Mouse (Mus musculus) urinary bladder, postnatal 36 days (tissue): Measurements from ENCODE around the gene Elmo1.

ENCODE experiments used
- DNase-seq, 2 experiments: peaks; one replicate each; pipeline ENCODE4 v3.0.0; 2022; ENCODE audit warnings: low spot score in 2 of 2, mixed read lengths in 1 of 2

Elmo1 gene

DNA sequence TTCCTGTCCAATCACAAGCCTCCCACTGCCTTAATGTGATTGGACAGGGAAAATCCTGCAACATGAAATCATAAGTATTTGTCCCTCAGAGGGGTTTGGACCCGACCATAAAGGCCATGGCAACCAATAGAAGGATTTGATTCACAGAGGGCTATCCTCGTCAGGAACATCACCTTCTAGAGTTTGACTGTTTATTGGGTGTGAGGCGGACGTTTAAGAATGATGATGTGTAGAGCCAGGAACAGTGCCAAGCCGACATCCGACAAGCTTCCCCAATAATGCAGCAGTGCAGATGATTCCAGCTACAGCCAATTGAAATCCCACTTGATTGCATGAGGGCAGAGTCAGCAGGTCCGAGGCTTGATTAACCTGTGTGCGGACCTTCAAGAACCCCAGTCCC, 288.5 kb downstream of the Elmo1 start:
- no peak for DNase-seq

DNA sequence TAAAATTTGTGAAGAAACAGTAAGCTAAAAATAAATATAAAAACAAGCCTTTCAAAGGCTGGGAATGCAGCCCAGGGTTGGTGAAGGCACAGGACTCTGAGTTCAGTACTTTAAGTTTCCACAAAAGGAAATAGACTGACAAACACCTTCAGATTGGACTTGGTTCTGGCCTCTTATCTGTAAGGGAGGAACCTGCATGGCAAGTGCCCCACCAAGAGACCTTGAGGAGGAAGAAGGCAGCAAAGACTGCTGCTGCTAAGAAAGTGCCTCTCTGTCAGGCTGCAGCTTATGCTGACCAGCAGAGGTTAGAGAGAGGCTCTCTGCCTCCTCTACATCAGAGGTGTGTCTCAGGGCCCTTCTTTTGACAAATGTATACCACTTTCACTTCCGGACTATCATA, 293.5 kb downstream of the Elmo1 start:
- DNase-seq: peak in 1 of 2 experiments; percentile 20

DNA sequence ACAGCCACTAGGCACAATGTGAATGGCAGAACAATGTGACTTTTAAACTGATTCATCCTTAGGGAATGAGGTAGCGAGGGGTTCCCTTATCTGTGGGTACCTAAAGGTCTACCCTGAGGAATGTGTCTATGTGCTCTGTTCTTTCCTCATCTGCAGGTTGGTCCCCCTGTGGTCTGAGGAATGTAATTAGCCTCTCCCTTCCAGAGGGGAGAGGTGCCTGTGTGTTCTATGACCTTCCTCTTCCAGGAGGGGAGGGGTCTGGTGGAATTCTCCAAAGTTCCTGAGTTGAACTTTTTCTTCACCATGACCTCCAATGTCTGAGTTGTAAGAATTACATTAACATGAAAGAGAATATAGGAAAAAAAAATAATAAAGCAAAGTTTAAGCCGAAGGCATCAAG, 294.4 kb downstream of the Elmo1 start:
- DNase-seq: no peak

DNA sequence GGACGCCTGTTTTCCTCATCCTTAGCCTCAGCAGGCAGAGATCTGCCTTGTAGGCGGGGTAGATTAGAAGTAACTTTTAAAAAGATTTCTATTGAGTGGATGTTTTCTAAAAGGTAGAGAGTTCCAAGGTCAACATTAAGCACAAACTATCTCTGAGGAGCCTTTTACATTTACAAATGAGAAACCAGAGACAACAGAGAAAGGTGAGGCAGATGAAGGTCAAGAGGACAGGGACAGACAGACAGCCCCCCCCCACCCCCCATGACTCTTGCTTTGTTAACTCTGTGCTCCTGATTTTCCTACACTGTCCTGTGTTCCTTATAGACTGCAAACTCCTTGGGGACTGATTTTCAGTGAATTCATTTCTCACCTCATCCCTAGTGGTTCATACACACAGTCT, 295.0 kb downstream of the Elmo1 start:
- DNase-seq: no peak

DNA sequence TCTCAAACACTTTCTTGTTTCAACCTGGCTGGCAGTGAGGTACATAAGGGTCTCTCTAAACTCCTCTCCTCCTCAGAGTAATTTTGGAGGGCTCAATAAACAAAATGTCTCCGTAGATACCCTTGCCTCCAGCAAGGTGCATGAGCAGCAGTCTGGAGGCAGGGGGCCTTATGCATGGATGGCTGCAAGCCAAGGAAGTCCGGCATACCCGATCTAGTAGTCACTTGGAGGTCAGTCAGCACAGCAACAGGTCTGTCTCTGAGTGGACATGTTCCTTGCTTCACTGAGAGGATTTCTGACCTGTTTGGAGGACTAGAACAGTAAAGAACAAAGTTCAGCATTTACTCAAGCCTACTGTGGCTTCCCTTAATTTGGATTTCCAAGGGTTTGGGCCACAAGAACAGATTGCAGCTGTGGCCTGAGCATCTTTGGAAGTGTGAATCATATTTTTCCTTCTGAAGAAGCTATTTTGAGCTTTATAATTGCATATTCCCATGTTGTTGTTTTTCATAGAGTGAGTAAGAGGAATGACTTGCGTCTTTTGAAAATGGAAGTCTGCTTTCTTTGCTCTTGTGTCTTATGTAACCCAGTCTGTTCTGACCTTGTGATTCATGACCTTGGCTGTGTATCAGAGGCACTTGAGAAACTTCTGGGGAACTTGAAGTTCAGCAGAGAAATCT, 296.2 kb downstream of the Elmo1 start:
- DNase-seq: peak in 1 of 2 experiments; percentile 41

DNA sequence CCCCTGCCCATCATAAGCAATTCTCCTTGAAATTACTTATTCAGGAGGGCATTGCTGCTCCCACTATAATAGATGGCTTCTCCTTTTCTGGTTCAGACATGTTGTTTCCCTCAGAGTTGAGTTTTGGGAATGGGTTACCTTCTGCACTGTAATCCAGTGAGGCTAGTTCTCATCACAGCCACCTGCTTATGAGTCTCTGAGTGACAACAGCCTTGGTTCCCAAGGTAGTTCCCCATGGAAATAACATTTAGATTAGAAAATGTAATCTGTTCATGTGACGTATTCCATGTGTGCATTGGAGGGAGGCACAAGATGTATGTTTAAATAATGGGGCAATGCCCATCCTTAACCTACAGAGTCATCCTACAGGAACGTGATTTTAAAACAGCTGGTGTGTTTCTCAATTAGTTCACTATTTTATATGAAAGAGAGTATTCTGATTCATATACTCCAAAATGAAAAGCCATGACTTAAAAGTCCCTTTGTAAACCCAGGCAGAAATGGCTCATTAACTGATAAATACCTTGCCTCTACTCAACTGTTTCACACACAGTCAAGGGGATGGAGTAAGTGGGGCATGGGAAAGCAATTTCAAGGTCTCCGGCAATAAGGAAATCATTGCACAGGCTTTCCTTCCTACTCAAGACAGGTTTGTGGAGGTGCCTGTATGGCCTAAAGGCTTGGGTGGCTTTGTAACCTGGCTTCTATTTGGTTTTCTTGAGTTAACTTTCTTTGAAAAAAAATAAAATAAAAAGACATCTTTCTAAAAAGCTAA, 302.6 kb downstream of the Elmo1 start:
- no peak for DNase-seq

DNA sequence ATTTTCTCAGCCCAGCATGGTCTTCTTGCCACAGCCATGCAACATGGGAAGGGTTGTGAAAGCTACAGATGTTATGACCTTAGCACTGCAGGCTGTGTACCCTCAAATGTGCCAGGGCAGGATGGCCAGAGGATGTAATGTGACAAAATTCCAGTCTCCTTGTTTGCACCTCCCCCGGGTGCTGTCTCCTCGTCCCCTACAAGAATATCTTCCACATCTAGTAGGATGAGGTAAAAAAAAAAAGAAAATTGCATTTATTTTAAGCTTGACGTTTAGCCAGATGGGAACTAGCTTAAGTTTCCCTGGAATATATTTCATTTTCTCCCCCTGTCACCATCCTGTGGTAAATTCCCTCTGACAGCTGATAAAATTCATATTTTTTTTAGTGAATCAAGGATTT, 307.3 kb downstream of the Elmo1 start:
- DNase-seq: no peak

DNA sequence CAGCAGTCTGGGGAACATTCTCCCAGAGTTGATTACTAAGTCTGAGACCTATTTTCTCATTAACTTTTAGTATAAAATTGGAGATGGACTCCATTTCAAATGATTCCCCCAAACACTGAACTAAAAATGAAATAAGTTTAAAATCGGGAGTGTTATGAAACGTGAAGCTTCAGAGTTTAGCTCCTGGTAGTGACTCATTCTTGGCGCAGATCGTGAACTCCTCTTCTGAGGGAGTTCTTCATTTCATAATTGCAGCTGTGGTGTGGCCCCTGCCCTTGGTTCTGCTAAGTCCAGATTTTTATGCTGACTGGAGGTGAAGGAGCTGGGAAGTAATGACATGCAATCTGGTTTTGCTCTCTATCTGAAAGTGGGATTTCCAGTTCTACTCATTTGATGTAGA, 307.9 kb downstream of the Elmo1 start:
- DNase-seq: peak in 1 of 2 experiments; percentile 55

DNA sequence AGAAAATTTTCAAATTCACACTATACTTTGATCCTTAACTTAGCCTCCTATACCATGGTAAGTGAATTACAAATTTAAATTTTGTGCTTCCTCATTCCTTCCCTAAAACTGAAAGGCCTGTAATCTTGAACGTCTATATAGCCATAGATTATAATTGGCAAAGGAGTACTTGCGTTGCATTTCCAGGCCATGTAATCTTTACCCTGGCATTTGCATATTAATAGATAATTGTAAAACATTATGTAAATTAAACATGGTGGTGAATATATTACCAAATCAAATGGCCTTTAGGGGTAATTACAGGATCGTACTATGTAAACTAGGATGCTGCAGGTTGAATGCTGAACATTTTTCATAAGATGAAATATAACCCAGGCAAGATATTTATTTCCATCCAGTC, 314.1 kb downstream of the Elmo1 start:
- no peak for DNase-seq

DNA sequence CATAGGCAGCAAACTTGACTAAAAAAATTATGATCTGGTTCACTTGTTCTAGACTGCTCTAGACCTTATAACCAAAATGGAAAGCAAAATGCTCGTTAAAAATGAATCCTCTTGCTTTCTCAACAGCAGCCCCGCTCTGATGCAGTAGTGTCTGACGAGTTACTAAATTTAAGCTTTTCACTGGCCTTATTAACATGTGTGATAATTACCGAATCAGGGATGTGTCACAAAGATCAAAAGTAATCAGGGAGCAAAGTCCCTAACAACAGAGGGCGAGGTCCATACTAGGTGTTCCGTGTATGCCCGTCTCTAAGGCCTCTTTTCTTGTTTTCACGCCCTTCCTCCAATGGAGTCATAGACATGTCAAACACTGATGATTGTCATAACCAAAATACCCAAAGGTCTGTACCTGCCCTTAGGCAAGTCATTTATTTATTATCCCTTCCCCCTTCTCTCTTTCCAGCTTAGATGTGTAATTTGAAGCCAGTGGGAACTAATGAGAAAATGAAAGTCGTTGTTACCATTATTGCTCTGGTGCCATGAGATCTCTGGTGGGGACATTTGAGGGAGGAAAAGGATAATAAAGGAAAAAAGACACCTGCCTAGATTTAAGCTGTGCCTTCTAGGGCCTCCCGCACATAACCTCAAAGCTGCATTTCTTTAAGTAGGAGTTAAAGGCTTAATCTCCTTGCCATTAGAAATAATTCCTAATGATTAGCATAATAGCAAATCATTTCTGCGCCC, 316.2 kb downstream of the Elmo1 start:
- no peak for DNase-seq

DNA sequence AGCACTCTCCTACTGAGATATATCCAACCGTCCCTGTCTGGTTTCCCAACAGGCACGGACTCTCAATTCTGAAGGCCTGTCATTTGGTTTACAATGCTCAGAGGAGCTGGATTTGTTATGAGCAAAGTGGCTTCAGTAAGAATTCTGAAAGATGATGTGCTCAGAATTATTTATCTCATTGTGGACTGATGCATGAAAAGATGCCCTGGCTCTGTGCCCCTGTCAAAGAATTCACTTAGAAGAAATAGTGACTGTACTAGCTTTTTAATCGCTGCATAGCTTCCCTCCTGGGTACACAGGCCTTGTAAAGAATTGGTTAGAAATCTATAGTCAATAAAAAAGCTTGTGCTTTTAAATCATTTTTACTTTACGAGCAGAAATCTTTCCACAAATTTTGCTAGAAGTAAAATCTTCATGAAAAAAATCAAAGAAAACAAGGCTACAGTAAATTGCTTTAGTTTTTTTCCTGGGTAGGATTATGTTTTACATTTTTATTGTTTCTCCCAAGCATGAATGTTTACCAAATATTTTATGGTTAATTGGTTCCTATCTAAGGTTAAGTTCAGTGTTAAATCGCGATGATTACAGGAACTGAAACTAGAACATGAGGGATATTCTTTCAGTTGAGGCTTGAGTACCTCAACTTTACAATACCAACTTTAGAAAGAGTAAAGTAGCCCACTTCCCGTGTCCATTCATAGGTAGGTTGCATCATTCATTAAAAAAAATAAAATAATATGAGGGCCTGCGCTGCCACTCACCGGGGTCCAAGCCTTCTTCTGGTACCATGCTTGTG, 320.1 kb downstream of the Elmo1 start:
- DNase-seq: no peak

DNA sequence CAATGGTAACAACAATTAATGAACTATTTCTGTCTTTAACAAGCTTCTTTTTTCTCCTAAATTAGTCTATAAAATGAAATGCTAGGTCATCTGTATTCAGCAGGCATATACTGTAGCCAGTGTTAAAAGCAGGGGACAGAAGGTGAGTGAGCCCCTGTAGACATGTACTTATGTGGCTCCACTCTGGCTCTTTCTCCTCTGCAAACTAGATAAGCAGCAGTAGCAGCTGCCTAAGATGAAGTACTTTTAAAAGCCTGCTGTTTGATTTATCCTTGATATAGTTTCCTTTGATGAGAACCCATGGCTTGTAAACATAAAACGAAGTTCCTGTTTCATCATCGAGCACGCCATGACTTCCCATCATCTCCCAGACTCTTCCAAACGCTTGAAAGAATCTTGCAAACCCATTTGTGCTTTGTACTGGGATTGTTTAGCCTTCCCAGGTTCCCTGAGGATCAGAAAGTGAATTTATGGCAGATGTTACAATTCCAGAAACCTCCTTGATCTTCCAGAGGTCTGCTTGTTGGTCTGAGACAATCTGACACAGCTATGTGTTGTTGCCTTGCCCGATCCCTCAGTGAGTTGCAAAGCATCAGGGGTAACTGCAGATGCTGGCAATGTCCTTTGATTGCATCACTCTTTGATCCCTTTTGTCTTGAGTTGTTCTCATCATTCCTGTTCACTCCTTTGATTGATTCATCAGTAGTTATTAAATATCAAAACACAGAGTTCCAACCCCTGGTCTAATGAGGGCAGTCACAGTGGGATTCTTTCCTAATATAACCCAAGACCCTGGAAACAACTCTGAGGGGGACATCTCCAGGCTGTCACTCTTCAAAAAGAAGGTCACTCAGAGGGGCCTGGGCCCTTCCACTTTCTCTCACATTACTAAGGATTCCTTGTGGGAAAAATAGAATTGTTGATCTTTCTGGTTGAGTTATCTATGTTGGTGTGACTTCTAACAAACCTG, 326.6 kb downstream of the Elmo1 start:
- no peak for DNase-seq

DNA sequence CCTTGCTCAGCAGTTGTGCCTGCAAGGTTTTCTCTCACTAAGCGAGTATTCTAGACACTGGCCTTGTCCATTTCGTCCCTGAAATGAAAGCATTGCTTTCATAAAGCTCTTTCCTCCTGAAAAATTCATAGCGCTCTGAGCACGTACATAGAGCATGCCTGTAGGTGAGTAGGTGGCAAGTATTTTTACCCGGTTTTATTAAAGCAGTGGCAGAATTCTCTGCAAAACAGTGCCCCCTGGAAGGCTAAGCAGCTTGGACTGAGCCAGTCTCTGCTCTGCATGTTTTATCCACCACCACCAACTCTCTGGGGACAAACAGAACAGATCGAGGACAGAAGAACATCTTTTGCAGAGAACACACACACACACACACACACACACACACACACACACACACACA, 340.6 kb downstream of the Elmo1 start:
- no peak for DNase-seq

DNA sequence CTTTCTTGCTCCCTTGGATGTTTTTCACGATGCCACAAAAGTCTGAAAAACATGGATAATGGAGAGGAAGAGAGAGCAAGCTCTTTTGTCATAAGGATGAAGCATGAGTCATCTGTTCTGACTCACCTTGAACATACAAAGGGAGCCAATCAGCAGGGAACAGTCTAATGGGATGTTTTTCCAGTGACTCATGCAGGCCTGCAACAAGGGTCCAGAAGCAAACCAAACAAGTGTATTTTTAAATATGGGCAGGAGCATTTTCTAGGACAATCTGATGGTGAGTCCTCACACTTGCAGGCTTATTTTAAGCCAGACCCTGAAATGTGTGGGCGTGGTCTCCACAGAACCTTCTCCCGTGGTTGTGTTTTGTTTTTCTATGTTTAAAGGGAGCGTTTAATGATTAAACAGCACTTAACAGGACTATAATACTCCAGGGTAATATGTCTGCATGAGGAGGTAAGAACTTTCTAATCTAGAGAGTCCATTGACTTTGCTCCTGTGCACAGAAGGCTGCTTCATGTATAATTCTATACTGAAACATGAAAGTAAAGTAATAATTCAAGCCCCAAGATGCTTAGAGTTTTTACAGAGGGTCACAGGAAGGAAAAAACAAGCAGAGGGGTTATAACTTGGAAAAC, 342.9 kb downstream of the Elmo1 start:
- peak in 1 of 2 experiments; percentile 2 for DNase-seq

DNA sequence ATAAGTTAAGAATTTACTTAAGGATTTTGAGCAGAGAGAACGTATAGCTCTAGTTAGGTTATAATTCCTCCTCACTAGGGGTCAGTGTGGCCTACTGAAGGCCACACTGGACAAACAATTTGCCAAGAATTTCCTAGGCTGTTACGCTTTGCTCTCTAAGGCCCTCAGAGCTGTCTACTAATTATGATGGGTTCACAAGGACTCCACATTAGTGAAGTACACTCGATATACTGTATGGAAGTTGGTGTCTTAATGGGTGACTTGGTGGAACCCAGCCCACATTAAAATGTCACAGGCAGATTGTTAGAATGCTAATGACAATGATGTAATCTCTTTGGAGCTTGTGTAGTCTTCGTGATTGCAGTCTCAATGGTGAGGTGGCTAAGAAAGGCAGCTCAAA, 343.7 kb downstream of the Elmo1 start:
- no peak for DNase-seq

DNA sequence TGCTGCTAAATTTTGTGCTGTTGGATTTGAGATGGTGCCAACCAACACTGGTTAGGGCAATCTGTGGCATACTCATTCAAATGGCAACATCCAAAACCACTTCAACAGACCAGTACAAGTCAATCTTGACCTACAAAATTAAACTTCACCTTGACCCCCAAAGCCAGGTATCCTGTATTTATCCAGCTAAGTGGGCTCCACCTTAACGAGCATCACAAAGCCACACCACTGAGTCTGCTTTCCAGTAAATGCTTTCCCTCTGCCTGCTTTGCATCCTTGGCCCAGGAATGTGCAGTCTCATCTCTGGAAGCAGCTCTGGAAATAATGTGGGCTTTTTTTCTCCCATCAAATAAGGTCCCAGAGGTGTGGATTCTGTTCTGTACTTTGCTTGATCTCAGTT, 349.1 kb downstream of the Elmo1 start:
- no peak for DNase-seq

DNA sequence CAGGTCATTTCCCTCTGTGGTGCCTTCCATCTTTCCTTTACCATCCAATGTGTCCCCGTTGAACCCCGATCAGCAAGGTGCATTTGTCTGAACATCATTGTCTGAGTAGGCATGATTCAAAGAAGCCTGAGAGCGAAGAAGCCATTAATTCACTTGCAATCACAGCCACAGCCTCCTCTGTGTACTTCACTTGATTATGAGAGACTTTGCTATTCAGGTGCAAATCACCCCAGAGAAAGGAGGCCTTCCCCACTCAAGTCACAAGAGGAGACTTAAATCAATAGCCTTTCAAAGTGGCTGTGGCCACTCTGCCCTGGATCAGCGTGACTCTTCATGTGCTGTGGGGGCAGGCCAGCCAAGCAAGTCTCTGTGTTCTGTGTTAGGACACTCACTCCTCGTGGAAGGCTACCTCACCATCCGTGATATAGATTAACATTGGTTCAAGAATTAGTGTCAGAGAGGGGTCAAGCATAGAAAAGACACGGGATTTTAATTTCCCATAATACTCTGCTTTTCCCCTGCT, 360.5 kb downstream of the Elmo1 start:
- DNase-seq: no peak

DNA sequence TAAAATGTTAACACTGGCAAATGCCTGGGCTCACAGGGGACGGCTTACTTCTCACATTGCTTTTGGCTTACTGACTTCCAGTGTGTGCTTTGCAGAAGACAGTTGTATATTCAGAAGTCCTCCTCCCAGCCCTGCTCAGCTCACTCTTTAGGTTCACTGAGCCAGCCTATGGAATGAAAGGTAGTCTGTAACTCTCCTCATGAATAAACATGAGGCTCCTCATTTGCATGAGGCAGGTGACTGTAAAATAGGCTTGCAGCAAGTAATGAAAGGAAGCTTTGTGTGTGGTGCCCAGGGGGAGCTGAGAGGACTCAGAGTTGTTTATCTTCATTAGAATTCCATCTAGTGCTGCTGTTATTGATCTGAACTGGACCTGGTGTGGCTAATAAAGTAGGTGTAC, 364.0 kb downstream of the Elmo1 start:
- no peak for DNase-seq

DNA sequence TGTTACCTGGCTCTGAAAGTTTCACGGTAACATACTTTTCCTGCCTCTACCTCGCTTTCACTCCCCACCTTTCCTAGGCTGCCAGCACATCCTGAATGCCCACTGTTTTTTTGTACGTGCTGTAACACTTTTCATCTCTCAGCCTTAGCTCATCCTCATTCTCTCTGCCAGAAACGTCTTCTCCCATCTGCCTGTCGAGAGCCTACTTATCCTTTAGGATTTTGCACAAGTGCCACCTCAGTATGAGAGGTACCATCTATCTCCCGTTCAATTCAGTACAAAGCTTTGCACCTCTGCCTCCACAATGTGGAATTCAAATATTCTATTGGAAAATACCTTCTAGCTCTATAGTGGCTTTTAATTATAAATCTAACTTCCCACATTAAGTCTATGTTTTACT, 369.7 kb downstream of the Elmo1 start:
- DNase-seq: no peak

DNA sequence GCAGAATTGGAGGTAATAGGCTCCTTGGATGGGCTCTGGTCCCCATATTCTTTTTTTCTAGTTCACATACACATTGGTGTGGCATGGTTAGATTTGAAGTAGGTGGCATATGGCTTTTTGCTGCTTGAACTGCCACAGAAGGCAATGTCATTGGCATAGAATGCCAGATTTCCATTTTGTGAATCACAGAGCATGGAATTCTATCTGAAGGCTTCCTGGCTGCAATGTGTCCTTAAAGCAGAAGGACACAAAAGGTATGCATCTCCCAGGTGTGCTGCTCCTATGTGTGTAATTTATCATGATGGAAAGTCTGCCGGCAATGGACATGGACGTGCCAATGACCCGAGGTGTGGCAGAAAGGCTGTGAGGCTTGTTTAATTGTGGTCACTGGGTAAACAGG, 371.2 kb downstream of the Elmo1 start:
- DNase-seq: no peak
